Mouse (Mus musculus): Measurements from ENCODE around the gene Slc8a1.

- TF ChIP-seq CTCF (IDR thresholded peaks at IDR 0.05; ENCODE audit: control insufficient read depth, insufficient read depth, low read length), result no peak
- TF ChIP-seq POLR2A (IDR thresholded peaks at IDR 0.05; ENCODE audit: borderline replicate concordance, control insufficient read depth, low read depth, low read length), result no peak
Observed at GRCm38 (mm10) chr17:81455977-81456376, 282.2 kb downstream of the Slc8a1 start.

Measured in bone marrow, adult 2 months (tissue).